Mouse (Mus musculus) hindbrain, embryonic 10.5 days (tissue): ENCODE results near the gene Mon2. TPM values are rescaled to one million over a fixed set of nuclear protein-coding genes. Genes with fewer than 3 reads are reported as not detected.
"Not testable (repeated sequence)": the region's sequence is repeated elsewhere in the genome, so short reads cannot be mapped to it uniquely, and the experiment has no call there.

Source experiments
- DNase-seq: peaks from one replicate; pipeline ENCODE4 v3.0.0-alpha.2; 2017; ENCODE audit warnings: low spot score
- H3K27ac ChIP-seq: fragments of 300-500 bp; sonication (generic); 2 replicates; pipeline ENCODE4 v1.5.1; 2016; ENCODE audit warnings: mild to moderate bottlenecking, moderate library complexity
- H3K27me3 ChIP-seq: fragments of 300-500 bp; sonication (generic); 2 replicates; pipeline ENCODE4 v1.6.1; 2016; ENCODE audit warnings: mild to moderate bottlenecking; ENCODE audit not compliant: poor library complexity, insufficient read depth, severe bottlenecking
- H3K36me3 ChIP-seq: fragments of 300-500 bp; sonication (generic); 2 replicates; pipeline ENCODE4 v1.6.1; 2016; ENCODE audit warnings: mild to moderate bottlenecking, moderate library complexity
- H3K4me1 ChIP-seq: fragments of 300-500 bp; sonication (generic); replicated peaks from 2 replicates; pipeline ENCODE4 v1.6.1; 2016; ENCODE audit warnings: mild to moderate bottlenecking
- H3K4me3 ChIP-seq: fragments of 300-500 bp; sonication (generic); 2 replicates; pipeline ENCODE4 v1.5.1; 2016; ENCODE audit warnings: mild to moderate bottlenecking, moderate library complexity
- H3K9me3 ChIP-seq: fragments of 300-500 bp; sonication (generic); 2 replicates; pipeline ENCODE4 v1.6.1; 2016; ENCODE audit warnings: mild to moderate bottlenecking, moderate library complexity
- WGBS: fragments of 180-500 bp; shearing (Covaris S2); methylation state at CpG from one replicate; pipeline ENCODE4 v1.1.7; 2016; 5-methylcytosine and 5-hydroxymethylcytosine counted together
- polyA plus RNA-seq: library from polyadenylated mRNA; unstranded; fragments of >200 nt; fragmentation: Nextera tagmentation; extraction: Ambion mirVana; gene quantifications from 2 replicates; pipeline ENCODE4 v1.2.1, GENCODE M21; 2016

The Mon2 gene
- polyA plus RNA-seq, 1 experiment from 2014 or later: 24.8 TPM

DNA sequence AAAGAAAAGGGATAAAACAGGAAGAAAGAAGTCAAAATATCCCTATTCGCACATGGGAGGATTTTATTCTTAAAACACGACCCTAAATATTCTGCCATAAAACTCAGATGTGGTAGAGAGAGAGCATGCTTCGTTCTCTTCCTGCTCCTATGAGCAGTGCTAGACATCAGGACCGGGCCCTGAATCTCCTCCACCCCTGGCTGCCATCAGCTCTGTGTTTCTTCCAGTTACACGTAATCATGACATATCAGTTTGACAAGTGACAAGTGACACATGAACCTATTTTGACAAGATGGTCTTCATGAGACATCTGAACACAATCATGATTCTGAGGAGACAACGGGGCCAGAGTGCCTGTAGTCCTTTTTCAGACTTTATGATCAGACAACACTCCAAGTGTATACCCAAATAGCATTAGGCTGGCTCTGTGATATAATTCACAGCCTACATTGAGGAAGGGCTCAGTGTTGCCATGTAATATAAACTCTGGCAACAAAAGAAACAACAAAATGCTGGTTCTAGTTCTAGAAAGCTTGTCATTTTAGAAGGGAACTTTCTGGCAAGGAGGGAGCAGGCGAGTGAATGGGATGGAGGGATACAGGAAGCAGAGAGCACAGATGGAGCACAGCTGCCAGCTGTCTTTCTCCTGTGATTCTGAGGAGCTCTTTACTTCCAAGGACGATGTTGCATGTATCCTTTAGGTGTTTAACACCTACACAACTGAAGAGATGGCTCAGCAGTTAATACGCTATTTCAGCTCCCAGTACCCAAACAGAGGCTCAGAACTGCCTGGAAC lies 20.9 kb downstream of the Mon2 start:
- H3K4me1 ChIP-seq: peaks cover 7% of the 10 kb centered on the region
- H3K36me3 ChIP-seq: peaks cover 12% of the 10 kb centered on the region
- no peaks in the 10 kb centered on the region for H3K27me3 ChIP-seq
- DNase-seq: no peak
- WGBS: 86% methylated on average over 9 of the region's 9 CpGs
- no peak overlapping the region for H3K27ac ChIP-seq
- no peak overlapping the region for H3K4me3 ChIP-seq
- H3K9me3 ChIP-seq: no peaks in the 10 kb centered on the region

DNA sequence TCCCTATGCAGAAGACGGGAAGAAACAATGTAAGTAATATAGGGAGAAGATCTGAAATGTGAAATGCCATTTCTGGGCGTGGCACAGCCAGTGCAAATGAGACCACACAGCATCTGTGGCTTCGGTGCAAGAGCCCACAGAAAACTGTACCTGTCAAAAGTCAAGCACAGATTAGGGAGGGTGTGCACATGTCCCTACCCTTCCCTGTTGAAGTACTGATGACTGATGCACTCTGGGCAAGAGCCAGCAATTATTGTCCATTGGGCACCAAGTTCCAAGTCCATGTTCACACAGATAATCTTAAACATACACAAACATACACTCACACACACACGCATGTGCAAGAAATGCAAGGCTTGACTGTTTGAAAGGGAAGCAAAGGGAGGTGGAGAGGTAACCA lies 22.7 kb downstream of the Mon2 start:
- no peak for DNase-seq
- no peak overlapping the region for H3K27ac ChIP-seq
- H3K27me3 ChIP-seq: no peaks in the 10 kb centered on the region
- no peaks in the 10 kb centered on the region for H3K9me3 ChIP-seq
- 89% methylated on average over 4 of the region's 4 CpGs for WGBS
- peaks cover 26% of the 10 kb centered on the region for H3K36me3 ChIP-seq
- H3K4me3 ChIP-seq: no peak overlapping the region
- peaks cover 5% of the 10 kb centered on the region for H3K4me1 ChIP-seq

DNA sequence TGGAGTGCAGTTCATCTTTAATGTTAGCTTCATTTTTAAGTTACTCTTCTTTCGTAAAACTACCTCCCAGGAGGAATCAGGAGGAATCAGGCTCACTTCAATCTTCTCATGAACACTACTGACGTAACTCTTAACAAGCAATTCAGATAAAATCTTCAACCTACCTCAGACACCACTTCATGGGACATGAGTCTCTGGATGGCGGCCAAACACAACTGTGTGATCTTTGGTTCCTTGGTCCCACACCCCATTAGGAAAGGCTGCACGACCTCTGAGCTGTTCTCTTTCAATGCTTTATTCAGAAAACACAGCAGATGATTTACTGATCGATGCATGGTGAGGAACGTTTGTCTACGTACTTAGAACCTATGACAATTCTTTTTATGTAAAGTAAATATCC lies 24.3 kb downstream of the Mon2 start:
- no peaks in the 10 kb centered on the region for H3K4me1 ChIP-seq
- DNase-seq: no peak
- 91% methylated on average over 7 of the region's 7 CpGs for WGBS
- peaks cover 32% of the 10 kb centered on the region for H3K36me3 ChIP-seq
- H3K4me3 ChIP-seq: no peak overlapping the region
- H3K9me3 ChIP-seq: no peaks in the 10 kb centered on the region
- H3K27ac ChIP-seq: no peak overlapping the region
- H3K27me3 ChIP-seq: no peaks in the 10 kb centered on the region

DNA sequence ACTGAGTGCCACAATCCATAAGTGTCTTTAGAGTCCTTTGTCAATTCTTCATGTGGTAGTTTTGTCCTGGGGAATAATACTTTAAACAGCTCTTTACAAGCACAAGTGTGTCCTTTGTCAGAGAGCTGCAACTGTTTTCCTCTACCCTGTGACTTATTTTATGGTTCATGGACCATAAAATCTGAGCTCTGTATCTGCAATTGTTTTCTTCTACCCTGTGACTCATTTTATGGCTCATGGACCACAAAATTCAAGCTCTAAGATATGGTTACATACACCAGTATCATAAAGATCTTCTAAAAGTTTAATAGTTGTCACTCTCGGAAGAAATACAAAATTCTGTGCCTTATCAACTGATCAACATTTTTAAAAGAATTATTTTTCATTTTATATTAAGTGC lies 27.6 kb downstream of the Mon2 start:
- H3K27ac ChIP-seq: no peak overlapping the region
- peaks cover 60% of the 10 kb centered on the region for H3K36me3 ChIP-seq
- no peak overlapping the region for H3K4me3 ChIP-seq
- DNase-seq: no peak
- no peaks in the 10 kb centered on the region for H3K4me1 ChIP-seq
- WGBS: 91% methylated on average over 1 of the region's 1 CpGs
- no peaks in the 10 kb centered on the region for H3K9me3 ChIP-seq
- H3K27me3 ChIP-seq: no peaks in the 10 kb centered on the region

DNA sequence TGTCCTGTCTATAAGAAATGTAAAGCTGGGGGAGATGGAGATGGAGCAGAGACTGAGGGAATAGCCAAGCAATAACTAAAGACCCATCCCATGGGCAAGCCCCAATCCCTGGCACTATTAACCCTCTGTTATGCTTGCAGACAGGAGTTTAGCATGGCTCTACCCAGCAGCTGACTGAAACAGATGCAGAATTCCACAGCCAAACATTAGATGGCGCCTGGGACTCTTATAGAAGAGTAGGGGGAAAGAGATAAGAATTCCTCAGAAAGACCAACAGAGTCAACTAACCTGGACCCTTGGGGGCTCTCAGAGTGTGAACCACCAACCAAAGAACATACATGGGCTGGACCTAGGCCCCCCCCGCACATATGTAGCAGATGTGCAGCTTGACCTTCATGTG lies 36.4 kb downstream of the Mon2 start:
- H3K27me3 ChIP-seq: no peaks in the 10 kb centered on the region
- peaks cover 78% of the 10 kb centered on the region for H3K36me3 ChIP-seq
- no peak for DNase-seq
- no peaks in the 10 kb centered on the region for H3K4me1 ChIP-seq
- H3K4me3 ChIP-seq: no peak overlapping the region
- 54% methylated on average over 2 of the region's 2 CpGs for WGBS
- no peak overlapping the region for H3K27ac ChIP-seq
- H3K9me3 ChIP-seq: no peaks in the 10 kb centered on the region

DNA sequence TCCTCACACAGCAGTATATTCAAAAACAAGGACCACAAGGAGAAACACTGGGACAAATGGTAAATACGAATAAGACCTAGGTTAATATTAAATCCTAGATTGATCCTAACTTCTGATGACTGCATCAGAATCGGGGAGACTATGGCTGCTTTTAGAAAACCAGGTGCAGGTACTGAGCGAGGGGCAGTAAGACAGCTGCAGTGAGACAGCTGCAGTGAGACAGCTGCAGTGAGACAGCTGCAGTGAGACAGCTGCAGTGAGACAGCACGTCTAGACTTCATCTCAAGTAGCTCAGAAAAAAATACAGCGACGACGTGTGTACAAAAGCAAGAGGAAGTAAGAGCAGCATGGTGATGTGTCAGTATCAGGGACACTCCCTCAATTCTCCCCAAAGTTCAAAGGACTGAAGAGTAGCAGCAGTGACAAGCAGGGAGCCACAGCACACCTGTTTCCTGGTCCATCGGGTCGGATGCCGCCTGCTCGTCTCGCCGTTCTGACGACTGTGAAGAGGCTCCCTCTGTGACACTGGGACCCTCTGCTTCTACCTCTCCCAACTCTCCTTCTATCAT lies 44.1 kb downstream of the Mon2 start:
- DNase-seq: no peak
- 93% methylated on average over 14 of the region's 14 CpGs for WGBS
- no peaks in the 10 kb centered on the region for H3K9me3 ChIP-seq
- no peaks in the 10 kb centered on the region for H3K27me3 ChIP-seq
- H3K36me3 ChIP-seq: peaks cover 93% of the 10 kb centered on the region
- no peak overlapping the region for H3K4me3 ChIP-seq
- no peaks in the 10 kb centered on the region for H3K4me1 ChIP-seq
- H3K27ac ChIP-seq: no peak overlapping the region

DNA sequence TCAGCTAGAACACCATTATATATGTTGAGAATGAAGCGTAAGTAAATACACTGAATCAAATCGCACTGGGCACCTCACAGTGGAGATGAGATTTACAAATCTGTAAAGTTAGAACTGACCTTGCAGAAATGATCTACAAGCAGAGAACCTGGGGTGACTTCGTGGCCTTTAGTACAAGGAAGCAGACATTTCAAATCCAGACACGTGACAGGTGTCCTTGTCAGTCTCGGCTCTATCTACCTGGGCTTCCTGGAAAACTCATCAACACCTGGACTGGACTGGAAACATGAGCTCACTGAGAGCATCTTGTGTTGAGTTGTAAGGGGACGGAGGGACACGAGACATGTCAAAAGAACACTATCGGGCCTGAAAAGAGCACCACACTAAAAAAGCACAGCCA lies 44.9 kb downstream of the Mon2 start:
- Histone ChIP-seq H3K9me3 (no peaks in the 10 kb centered on the region), H3K4me1 (no peaks in the 10 kb centered on the region), H3K27ac (no peak overlapping the region), H3K4me3 (no peak overlapping the region), H3K36me3 (peaks cover 94% of the 10 kb centered on the region), H3K27me3 (no peaks in the 10 kb centered on the region)
- 95% methylated on average over 8 of the region's 8 CpGs for WGBS
- no peak for DNase-seq

DNA sequence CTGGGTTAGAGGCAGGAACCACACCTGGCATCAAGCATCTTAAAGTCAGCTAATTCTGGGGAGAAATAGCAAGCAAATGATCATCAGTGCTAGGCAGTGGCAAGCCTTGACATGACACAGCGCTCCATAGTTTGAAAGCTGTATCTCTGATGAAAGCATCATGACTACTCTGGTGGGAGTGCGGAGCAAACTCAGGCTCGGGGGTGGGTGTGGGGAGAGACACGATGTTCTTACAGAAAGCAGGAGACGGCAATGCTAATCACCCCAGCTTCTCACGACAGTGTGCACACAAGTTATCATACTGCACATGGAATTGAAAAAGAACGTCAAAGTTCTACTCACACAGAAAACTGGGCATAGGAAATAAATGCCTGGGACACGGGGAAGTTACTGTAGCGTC lies 45.7 kb downstream of the Mon2 start:
- no peaks in the 10 kb centered on the region for H3K9me3 ChIP-seq
- peaks cover 94% of the 10 kb centered on the region for H3K36me3 ChIP-seq
- WGBS: 93% methylated on average over 9 of the region's 9 CpGs
- H3K27me3 ChIP-seq: no peaks in the 10 kb centered on the region
- no peak overlapping the region for H3K27ac ChIP-seq
- DNase-seq: no peak
- no peak overlapping the region for H3K4me3 ChIP-seq
- no peaks in the 10 kb centered on the region for H3K4me1 ChIP-seq

DNA sequence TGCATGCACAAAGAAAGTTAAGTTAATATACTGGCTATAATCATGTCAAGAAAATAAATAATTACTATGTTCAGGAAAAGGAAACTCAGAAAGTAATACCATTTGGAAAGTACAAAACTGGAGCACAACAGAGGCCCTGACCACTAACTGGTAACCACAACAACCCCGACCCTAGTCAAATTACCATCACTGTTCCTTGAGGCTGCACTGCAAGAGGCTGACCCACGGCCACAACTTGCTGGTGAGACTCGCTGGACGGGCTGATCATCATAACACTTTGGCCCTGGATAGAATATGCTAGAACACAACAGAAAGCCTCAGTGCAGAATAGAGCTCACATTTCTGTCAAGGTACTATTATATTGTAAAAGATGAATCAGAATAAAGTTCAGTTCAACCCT lies 47.4 kb downstream of the Mon2 start:
- Histone ChIP-seq H3K4me3 (no peak overlapping the region), H3K27ac (no peak overlapping the region), H3K36me3 (peaks cover 87% of the 10 kb centered on the region), H3K9me3 (no peaks in the 10 kb centered on the region), H3K4me1 (no peaks in the 10 kb centered on the region), H3K27me3 (no peaks in the 10 kb centered on the region)
- DNase-seq: no peak
- WGBS: 91% methylated on average over 4 of the region's 4 CpGs

DNA sequence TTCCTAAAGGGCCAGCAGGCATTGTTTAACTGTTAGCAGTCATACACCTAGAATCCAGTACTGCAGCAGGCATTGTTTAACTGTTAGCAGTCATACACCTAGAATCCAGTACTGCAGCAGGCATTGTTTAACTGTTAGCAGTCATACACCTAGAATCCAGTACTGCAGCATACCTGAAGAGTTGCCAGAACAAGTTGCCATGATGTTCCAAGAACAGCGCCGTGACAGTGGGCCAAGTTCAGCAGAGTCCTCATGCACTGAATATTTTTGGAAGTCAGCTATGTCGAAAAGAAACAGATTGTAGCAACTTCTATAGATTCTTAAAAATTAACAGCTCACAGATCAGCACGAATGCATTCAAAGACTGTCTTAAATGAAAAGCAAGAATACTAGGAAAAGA lies 49.6 kb downstream of the Mon2 start:
- not testable (repeated sequence) for DNase-seq, H3K4me1 ChIP-seq, H3K9me3 ChIP-seq, H3K27me3 ChIP-seq, H3K27ac ChIP-seq, H3K4me3 ChIP-seq
- 95% methylated on average over 4 of the region's 4 CpGs for WGBS
- H3K36me3 ChIP-seq: peaks cover 87% of the 10 kb centered on the region

DNA sequence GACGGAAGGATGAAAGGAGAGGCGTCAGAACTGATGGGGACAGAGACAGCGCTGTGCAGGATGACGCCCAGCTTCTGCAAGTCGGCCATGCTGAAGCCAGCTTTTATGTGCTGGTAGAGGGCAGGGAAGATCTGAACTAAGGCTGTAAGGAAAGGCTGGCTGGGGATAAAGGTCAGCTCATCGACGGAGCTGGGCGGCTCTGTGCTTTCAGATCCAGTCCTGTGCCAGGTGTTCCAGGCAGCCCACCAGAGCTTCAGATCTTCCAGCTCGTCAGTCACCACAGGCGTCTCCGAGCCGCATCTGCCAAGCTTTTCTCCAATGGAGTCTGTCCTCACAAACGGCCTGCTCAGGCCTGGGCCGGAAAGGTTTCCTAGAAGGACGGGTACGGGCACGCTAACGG lies 62.9 kb downstream of the Mon2 start:
- Histone ChIP-seq H3K27ac (peak overlapping the region; percentile 56; the same call in 1 of the 2 replicates), H3K4me3 (no peak overlapping the region), H3K9me3 (no peaks in the 10 kb centered on the region), H3K27me3 (no peaks in the 10 kb centered on the region), H3K4me1 (peaks cover 10% of the 10 kb centered on the region; the same call in 1 of the 2 replicates), H3K36me3 (peaks cover 86% of the 10 kb centered on the region)
- WGBS: 42% methylated on average over 18 of the region's 18 CpGs
- peak; percentile 62 for DNase-seq

DNA sequence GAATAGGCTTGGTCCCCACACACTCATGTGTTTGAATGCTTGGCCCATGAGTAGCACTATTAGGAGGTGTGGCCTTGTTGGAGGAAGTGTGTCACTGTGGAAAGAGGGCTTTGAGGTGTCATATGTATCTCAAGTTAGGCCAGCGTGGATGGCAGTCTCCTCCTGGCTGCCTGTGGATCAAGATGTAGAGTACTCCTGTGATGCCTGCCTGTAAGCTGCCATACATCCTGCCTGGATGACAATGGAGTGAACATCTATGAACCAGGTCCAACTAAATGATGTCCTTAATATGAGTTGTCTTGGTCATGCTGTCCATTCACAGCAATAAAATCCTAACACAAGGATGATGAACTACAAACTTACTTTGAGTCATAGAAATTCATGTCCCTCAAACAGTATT lies 64.9 kb downstream of the Mon2 start:
- no peak overlapping the region for H3K4me3 ChIP-seq
- no peaks in the 10 kb centered on the region for H3K9me3 ChIP-seq
- no peaks in the 10 kb centered on the region for H3K27me3 ChIP-seq
- H3K4me1 ChIP-seq: peaks cover 10% of the 10 kb centered on the region; the same call in 1 of the 2 replicates
- 89% methylated on average over 1 of the region's 1 CpGs for WGBS
- H3K27ac ChIP-seq: no peak overlapping the region
- peaks cover 88% of the 10 kb centered on the region for H3K36me3 ChIP-seq
- DNase-seq: no peak

DNA sequence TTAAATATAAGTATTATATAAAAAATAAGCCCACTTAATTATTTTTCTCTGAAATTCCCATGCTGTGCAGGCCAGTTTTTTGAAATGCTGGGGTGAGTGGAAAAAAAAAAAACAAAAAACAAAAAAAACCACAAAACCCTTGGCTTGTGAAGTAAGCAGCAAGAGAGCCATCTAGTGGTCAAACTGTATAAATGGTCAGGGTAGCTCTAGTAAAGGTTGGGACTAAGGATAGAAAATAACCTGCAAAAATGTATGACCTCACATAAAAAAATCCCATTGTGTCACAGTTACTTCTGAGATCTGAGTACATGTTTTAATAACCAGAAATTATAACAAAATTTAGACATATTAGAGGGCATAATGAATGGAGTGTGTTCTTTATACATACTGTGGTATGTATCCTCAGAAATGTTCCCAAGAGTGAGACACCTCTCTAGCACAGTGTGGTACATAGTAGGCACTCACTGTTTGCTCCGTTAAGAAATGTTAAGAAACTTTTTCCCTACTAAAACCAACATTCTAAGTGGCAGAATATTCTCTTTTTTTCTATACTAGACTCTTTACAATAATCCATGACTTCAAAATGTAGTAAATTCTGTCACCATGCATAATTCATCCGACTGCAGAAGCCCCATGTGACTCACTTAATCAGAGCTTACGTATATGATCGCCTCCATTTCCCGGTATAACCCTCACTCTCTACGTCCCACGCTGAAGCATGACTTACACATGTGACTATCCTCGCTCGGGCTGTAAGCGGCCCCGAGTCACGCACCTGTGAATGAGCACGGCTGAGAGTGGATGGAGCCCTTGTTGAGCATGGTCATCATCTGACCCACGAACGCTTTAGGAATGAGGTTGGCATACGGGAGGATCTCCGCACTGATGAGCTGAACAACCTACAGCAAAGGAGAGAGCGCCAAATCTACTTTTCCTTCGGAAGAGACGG lies 70.8 kb downstream of the Mon2 start:
- no peaks in the 10 kb centered on the region for H3K9me3 ChIP-seq
- no peak overlapping the region for H3K4me3 ChIP-seq
- no peak overlapping the region for H3K27ac ChIP-seq
- no peaks in the 10 kb centered on the region for H3K27me3 ChIP-seq
- no peaks in the 10 kb centered on the region for H3K4me1 ChIP-seq
- 92% methylated on average over 20 of the region's 20 CpGs for WGBS
- peaks cover 66% of the 10 kb centered on the region for H3K36me3 ChIP-seq
- no peak for DNase-seq
